Mouse (Mus musculus): ENCODE data around the gene Myo3a.
"Not testable (repeated sequence)": the region's sequence is repeated elsewhere in the genome, so short reads cannot be mapped to it uniquely, and the experiment has no call there.

Myo3a gene

GRCm38 (mm10) chr2:22227308-22227707 lies at the start of gene Myo3a:
TSS of gene Myo3a (plus strand) at chr2:22227503.
- DNase-seq (ENCODE audit: low spot score in 2 of 2): no peak

- DNase-seq (ENCODE audit: low spot score in 2 of 2): no peak
These were observed 23.2 kb downstream of the Myo3a start for GRCm38 (mm10) chr2:22250462-22250861.

- no peak for DNase-seq (ENCODE audit: low spot score in 2 of 2)
These were observed 23.7 kb downstream of the Myo3a start for GRCm38 (mm10) chr2:22251045-22251444.

- no peak for DNase-seq (ENCODE audit: low spot score in 2 of 2)
These were observed 28.3 kb downstream of the Myo3a start for GRCm38 (mm10) chr2:22255600-22255999.

GRCm38 (mm10) chr2:22271555-22271954 lies 44.3 kb downstream of the Myo3a start:
- DNase-seq (ENCODE audit: low spot score in 2 of 2): no peak

GRCm38 (mm10) chr2:22285366-22285765 lies 58.1 kb downstream of the Myo3a start:
- DNase-seq (ENCODE audit: low spot score in 2 of 2): no peak

- DNase-seq (ENCODE audit: low spot score in 2 of 2): no peak
These were observed 58.5 kb downstream of the Myo3a start for GRCm38 (mm10) chr2:22285777-22286176.

- no peak for DNase-seq (ENCODE audit: low spot score in 2 of 2)
These were observed 66.5 kb downstream of the Myo3a start for GRCm38 (mm10) chr2:22293579-22294446.

GRCm38 (mm10) chr2:22294447-22294738 lies 67.1 kb downstream of the Myo3a start:
- DNase-seq (ENCODE audit: low spot score in 2 of 2): no peak

GRCm38 (mm10) chr2:22297913-22298312 lies 70.6 kb downstream of the Myo3a start:
- DNase-seq (ENCODE audit: low spot score in 2 of 2): no peak

- no peak for DNase-seq (ENCODE audit: low spot score in 2 of 2)
These were observed 111.1 kb downstream of the Myo3a start for GRCm38 (mm10) chr2:22338269-22338857.

GRCm38 (mm10) chr2:22410511-22410910 lies 183.2 kb downstream of the Myo3a start:
- not testable (repeated sequence) for DNase-seq (ENCODE audit: low spot score in 2 of 2)

- DNase-seq (ENCODE audit: low spot score in 2 of 2): no peak
These were observed 321.1 kb downstream of the Myo3a start for GRCm38 (mm10) chr2:22548421-22548820.

- not testable (repeated sequence) for DNase-seq (ENCODE audit: low spot score in 2 of 2)
These were observed 360.3 kb downstream of the Myo3a start for GRCm38 (mm10) chr2:22587469-22588169.

GRCm38 (mm10) chr2:22588170-22588541 lies 360.9 kb downstream of the Myo3a start:
- not testable (repeated sequence) for DNase-seq (ENCODE audit: low spot score in 2 of 2)

- DNase-seq (ENCODE audit: low spot score in 2 of 2): not testable (repeated sequence)
These were observed 361.5 kb downstream of the Myo3a start for GRCm38 (mm10) chr2:22588673-22589381.

GRCm38 (mm10) chr2:22589382-22590205 lies 362.3 kb downstream of the Myo3a start:
- DNase-seq (ENCODE audit: low spot score in 2 of 2): not testable (repeated sequence)

GRCm38 (mm10) chr2:22590206-22590490 lies 362.8 kb downstream of the Myo3a start:
- DNase-seq (ENCODE audit: low spot score in 2 of 2): no peak

GRCm38 (mm10) chr2:22617951-22618350 lies 390.6 kb downstream of the Myo3a start:
- no peak for DNase-seq (ENCODE audit: low spot score in 2 of 2)

GRCm38 (mm10) chr2:22619416-22619815 lies 392.1 kb downstream of the Myo3a start:
- no peak for DNase-seq (ENCODE audit: low spot score in 2 of 2)

GRCm38 (mm10) chr2:22620030-22620429 lies 392.7 kb downstream of the Myo3a start:
- DNase-seq (ENCODE audit: low spot score in 2 of 2): no peak
